Mouse (Mus musculus): ENCODE measurements around the gene Naa60.

DNA sequence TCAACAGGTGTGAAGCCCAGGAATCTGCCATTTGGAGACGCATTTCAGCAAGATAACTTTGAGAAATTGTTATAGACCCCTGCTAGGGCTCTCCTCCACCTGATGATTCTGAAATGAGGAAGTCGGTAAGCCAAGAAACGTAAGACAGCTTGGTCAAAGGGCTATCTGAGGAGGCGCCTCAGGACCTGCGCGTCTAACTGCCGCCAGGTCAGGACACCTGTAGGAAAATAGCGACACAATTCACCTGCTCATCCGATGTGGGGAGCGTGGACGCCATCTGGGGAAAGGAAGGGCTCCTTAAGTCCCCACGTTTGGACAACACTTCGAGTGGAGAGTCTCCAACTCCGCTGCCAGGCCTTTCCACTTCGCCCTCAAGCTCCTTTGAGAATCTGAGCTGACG is 360 bp upstream of the Naa60 start:
- TF ChIP-seq MAX (IDR thresholded peaks at IDR 0.05; ENCODE audit: low read depth): no peak
- TF ChIP-seq POLR2A (IDR thresholded peaks at IDR 0.05; ENCODE audit: insufficient read length, low read depth): no peak
- TF ChIP-seq MYOG (IDR thresholded peaks at IDR 0.05; ENCODE audit: control insufficient read depth in 1 of 3, insufficient read depth in 1 of 3, insufficient read length in 2 of 3, low read depth in 2 of 3): no peak
- no peak for TF ChIP-seq POLR2AphosphoS2 (IDR thresholded peaks at IDR 0.05; ENCODE audit: insufficient read length, low read depth)
- no peak for TF ChIP-seq MYOD1 (IDR thresholded peaks at IDR 0.05; ENCODE audit: control insufficient read depth in 1 of 3, insufficient read length in 2 of 3, low read depth in 2 of 3)
- TF ChIP-seq TCF12 (IDR thresholded peaks at IDR 0.05; ENCODE audit: insufficient read depth, poor library complexity, severe bottlenecking): no peak
- no peak for TF ChIP-seq SRF (IDR thresholded peaks at IDR 0.05; ENCODE audit: control insufficient read depth, insufficient read length, low read depth)
- TF ChIP-seq E2F4 (IDR thresholded peaks at IDR 0.05; ENCODE audit: insufficient read depth): no peak
- TF ChIP-seq USF1 (IDR thresholded peaks at IDR 0.05; ENCODE audit: low read depth): no peak
